Mouse (Mus musculus) large intestine, adult 2 months (tissue): ENCODE data around the gene S100a5. TPM values are rescaled to one million over a fixed set of nuclear protein-coding genes. Genes with fewer than 3 reads are reported as not detected.

Source experiments
- DNase-seq: peaks from one replicate; pipeline ENCODE4 v3.0.0-alpha.2; 2012; ENCODE audit warnings: low read depth, low spot score
- WGBS: fragments of 180-500 bp; shearing (Covaris S2); methylation state at CpG from one replicate; pipeline ENCODE4 v1.1.7; 2018; 5-methylcytosine and 5-hydroxymethylcytosine counted together
- polyA plus RNA-seq: library from polyadenylated mRNA; depleted of rRNA; stranded (reverse); fragments of >200 nt; gene quantifications from 2 replicates; pipeline ENCODE4 v1.2.3, GENCODE M21; 2012

S100a5 gene
- polyA plus RNA-seq, 1 experiment, result not detected

DNA sequence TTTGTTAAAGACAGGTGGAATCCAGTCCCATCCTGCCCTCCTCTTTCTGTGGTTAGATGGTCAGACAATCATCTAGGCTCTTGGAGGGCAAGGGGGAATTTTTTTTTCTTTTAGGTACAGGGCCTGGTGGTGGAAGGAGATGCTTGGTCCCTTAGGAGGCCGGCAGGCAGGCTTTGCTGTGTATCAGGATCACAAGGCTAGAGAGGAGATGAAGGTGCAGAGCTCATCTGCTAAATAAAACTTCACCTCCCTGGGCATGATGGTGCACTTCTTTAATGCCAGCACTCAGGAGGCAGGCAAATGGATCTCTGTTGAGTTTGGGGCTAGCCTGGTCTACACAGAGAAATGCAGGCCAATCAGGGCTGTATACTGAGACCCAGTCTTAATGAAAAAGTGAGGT lies 7.6 kb downstream of the S100a5 start:
- WGBS, result 50% methylated on average over 1 of the region's 1 CpGs

GRCm38 (mm10) chr3:90617586-90617985 lies 9.3 kb downstream of the S100a5 start:
- no peak for DNase-seq
- 10% methylated on average over 1 of the region's 1 CpGs for WGBS

More for the DNA sequence above, 7.6 kb downstream of the S100a5 start:
- no peak for DNase-seq

GRCm38 (mm10) chr3:90621552-90621951 lies 13.2 kb downstream of the S100a5 start:
- 30% methylated on average over 7 of the region's 7 CpGs for WGBS
- DNase-seq, result no peak

DNA sequence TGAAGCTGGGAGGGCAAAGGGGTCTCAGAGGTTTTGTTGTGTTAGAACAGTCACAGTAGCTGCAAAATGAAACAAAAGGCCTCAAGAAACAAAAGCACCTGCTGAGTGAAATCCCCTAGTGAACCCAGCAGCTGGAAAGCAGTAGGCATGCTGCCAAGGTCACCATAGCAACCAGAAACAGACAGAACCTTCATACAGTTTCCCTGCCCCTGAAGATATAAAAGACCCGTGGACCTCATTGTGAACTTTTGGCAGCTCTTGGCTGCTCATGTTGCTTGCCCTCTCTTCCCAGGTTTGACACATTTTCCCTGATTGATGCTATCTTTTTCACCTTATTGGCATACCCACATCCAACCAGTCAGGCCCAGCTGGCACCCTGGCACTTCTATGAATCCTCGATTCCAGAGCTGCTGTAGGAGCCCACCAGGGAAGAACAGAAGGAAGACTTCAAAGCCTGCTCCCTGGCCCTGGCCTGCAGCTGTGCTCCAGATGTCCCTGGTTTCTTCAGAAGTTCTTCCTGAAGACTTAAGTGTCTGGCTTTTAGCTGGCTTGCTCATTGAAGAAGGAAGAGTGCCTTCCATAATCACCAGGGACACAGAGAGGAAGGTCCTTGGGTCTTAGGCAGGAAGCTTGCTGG lies 15.2 kb downstream of the S100a5 start:
- DNase-seq, result no peak

DNA sequence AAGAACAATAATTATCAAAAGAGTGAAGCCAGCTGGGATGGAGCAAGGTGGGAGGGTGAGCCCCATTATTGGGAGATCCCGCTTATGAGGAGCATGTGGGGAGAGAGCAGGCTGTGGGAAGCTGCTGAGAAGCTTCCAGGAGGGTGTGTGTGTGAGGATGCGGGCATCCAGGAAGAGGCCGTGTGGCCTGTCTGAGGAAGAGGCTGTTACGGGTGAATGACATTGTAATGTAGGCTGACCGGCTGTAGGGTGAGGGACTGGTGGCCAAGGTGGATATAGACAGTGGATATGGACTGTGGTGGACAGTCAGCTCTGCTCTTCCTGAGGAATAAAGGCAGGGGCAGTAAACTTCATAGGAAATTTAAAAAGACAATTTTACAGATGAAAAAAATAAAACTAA lies 17.2 kb downstream of the S100a5 start:
- DNase-seq, result no peak

More for the DNA sequence above, 15.2 kb downstream of the S100a5 start:
- WGBS, result 3% methylated on average over 2 of the region's 2 CpGs

DNA sequence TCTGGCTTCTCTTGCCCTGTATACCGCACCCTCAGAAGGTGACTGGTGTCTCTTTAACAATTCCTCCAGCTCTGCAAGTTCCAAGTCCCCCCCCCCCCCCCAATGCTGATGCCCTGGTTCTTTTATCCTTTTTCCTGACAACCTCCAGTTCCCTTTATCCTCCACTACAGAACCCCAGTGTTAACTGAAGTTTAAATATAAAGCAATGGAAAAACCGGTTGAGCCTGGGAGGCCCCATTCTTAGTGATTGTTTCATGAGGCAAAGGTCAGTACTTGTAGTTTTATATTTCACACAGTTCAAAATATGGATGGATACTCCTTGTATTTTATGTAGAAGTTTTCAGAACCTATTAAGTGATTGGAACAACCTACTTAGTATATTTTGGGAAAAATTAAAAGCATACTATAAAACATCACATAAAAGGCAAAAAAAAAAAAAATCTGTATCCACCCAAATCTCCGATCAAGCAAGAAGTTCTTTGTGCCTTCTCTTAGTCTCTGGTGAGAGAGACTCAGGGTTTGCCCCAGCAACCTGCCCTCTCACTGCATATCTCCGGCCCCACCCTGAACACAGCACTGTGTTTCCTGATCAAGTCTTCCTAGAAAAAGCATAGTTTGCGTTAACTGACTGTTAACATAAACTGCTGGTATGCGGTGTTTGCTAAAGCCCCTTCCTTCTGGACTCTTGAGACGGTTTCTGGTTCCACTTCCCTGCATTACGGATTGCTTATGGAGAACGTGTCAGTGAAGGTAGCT lies 18.1 kb downstream of the S100a5 start:
- no peak for DNase-seq
- 26% methylated on average over 9 of the region's 9 CpGs for WGBS

More for the DNA sequence above, 17.2 kb downstream of the S100a5 start:
- 63% methylated on average over 5 of the region's 5 CpGs for WGBS

DNA sequence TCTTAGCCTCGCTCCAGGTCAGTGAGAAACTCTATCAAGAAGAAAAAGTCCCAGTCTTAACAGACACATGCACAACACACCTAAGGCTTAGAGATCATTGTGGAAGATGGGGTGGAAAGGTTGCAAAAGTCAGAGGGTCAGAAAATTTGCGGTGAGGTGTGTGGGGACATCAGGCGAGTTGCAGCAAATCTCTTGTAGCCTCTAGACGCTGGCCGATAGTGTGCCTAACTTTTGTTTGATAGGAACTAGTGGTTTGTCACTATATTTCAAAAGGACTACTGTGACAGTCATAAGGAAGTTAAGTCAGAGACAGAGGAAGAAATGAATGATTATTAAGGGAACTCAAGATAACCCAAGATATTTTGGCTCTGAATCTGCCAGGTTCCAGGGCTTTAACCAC lies 19.0 kb downstream of the S100a5 start:
- WGBS, result 55% methylated on average over 5 of the region's 5 CpGs
- no peak for DNase-seq

- no peak for DNase-seq
- WGBS, result 28% methylated on average over 4 of the region's 4 CpGs
Observed at GRCm38 (mm10) chr3:90627807-90628206, 19.5 kb downstream of the S100a5 start.

DNA sequence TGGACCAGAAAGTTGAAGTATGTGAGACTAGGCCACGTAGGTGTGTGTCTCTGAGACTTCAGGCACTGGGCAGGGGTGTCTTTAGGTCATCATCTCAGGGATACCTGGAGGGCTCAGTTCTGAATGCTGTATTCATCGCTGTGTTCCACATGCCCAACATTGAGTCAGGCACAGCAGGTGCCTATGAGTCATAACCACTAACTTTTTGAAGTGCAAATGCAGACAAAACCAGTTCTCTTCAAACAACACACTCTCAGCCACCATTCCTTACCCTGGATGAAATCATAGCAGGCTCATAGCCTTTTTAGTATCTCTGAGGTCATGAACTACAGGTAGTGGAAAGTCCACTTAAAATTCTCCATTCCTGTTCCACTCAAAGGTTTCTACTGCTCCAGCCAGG lies 21.0 kb downstream of the S100a5 start:
- DNase-seq, result no peak
- WGBS, result 84% methylated on average over 2 of the region's 2 CpGs

- WGBS, result 80% methylated on average over 2 of the region's 2 CpGs
- no peak for DNase-seq
Observed at GRCm38 (mm10) chr3:90631984-90632383, 23.7 kb downstream of the S100a5 start.

GRCm38 (mm10) chr3:90638511-90639275 lies 30.4 kb downstream of the S100a5 start:
- 17% methylated on average over 1 of the region's 1 CpGs for WGBS
- no peak for DNase-seq

DNA sequence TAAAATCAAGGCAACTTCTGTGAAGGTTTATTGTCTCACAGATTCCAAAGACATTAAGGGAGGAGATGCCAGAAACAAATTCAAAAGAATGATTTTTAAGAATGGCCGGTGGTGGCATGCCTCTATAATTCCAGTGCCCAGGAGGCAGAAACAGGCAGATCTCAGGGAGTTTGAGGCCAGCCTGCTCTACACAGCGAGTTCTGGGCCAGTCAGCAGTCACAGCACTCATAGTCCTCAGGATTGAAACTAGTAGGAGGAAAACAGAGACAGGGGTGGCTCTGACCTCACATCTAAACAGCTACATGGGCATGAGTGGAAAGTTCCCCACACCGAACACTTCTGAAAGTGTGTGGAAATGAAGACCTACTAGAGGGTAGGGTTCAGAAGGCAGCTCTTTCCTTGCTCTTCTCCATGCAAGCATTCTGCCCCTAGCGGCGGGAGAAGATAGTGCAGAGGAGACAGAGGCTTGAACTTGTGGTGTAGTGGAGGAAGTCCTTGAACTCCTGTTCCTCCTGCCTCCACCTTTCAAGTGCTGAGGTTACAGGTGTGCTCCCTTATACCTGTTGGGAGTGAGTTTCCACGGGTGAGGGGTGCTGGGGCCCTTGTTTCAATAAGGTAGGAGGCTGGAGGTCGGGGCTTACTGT lies 31.3 kb downstream of the S100a5 start:
- no peak for DNase-seq
- WGBS, result 57% methylated on average over 7 of the region's 7 CpGs

GRCm38 (mm10) chr3:90640981-90641380 lies 32.7 kb downstream of the S100a5 start:
- WGBS, result 83% methylated on average over 7 of the region's 7 CpGs
- DNase-seq, result no peak

DNA sequence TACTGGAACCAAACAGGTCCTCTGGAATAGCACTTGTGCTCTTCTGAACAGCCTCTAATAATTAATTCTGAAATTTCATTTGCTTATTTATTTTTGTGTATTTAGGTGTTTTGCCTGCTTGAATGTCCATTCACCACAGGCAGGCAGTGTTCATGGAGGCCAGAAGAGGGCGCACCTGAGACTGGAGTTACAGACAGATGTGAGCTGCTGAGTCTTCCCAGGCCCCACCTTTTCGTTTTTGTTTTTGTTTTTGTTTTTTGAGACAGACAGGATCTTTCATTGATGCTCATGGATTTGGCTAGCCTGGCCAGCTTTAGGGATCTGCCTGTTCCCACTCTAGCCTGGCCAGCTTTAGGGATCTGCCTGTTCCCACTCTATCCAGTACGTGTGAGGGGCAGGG lies 35.9 kb downstream of the S100a5 start:
- 51% methylated on average over 3 of the region's 3 CpGs for WGBS
- no peak for DNase-seq

- DNase-seq, result no peak
- 85% methylated on average over 1 of the region's 1 CpGs for WGBS
Observed at GRCm38 (mm10) chr3:90647291-90647690, 39.0 kb downstream of the S100a5 start.

DNA sequence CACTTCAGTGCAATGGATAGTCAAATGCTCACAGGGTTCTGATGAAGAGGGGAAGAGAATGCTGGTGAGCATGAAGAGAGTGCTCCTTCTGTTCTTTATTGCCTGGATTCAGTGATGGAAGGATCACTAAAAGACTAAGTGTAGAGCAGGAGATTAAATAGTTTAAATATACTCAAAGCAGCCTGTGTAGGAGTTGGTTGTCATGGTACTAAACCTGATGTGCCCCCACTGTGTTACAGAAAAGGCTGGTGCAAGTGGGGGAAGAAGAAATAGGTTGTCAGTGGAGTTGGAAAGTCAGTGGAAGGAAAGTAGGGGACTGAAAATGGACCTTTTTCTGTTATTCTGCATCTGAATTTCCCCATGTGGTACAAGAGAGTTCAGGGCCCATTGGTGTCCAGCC lies 40.7 kb downstream of the S100a5 start:
- no peak for DNase-seq

- 91% methylated on average over 2 of the region's 2 CpGs for WGBS
- no peak for DNase-seq
Observed at GRCm38 (mm10) chr3:90649832-90650231, 41.5 kb downstream of the S100a5 start.

DNA sequence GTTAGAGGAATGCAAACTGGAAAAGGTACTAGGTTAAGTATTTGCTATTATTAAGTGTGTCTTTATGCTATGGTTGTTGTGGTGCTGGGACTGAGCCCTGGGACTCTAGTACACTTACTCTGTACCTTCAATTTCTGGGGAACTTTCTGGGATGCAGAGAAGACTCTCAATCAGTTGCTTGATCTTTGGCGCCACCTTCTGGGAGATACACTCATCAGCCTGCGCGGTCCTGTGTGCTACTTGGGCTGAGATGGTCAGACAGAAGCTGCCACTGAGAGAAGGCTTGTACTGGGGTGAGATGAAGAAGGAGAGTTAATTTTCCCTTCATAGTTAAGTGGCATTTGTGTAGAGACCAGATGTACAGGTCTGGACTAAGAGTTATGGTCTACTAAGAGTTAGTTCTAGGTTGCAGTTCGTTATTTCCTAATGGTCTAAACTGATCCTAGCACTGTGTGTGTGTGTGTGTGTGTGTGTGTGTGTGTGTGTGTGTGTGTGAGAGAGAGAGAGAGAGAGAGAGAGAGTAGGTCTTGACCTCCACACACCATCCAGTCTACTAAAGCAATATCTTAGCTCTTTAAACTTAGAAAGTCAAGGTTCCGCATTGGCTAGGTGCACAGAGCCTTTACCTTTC lies 44.7 kb downstream of the S100a5 start:
- WGBS, result 39% methylated on average over 5 of the region's 5 CpGs
- DNase-seq, result peak; percentile 58

DNA sequence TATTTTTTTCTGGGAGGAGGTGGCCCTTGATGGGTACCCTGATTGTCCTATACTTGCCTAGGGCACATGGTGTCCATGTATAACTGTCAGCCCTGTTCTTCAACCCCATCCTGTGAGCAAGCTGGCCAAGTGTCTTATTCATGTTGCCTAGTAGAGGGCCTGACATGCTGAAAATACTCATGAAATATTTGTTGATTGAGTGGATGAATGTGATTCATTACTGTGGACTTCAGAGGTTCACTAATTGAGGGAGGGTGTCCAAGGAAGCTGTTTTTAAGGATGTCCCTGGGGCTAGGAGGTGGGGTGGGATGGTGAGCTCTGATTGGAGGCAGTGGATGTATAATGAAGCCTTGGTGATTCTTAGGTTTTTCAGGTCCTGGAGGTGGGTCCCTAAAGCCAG lies 45.4 kb downstream of the S100a5 start, which contains the start of gene S100a7a:
Gene S100a7a (plus strand): TSS at position 301 of the 400 bp plus-strand sequence.
- no peak for DNase-seq

- WGBS, result 52% methylated on average over 4 of the region's 4 CpGs
- DNase-seq, result no peak
Observed at GRCm38 (mm10) chr3:90657405-90657804, 49.1 kb downstream of the S100a5 start.
